Mouse (Mus musculus) neural tube, embryonic 12.5 days (tissue): ENCODE measurements around the gene Arhgdia. TPM values are rescaled to one million over a fixed set of nuclear protein-coding genes. Genes with fewer than 3 reads are reported as not detected.
"Not testable (repeated sequence)": the region's sequence is repeated elsewhere in the genome, so short reads cannot be mapped to it uniquely, and the experiment has no call there.

Experiments
- ATAC-seq: fragments of 200-750 bp; cut with Nextera tagmentation; 2 replicates; pipeline ENCODE4 v1.8.0; 2017; ENCODE audit warnings: low read depth, mild to moderate bottlenecking, moderate TSS enrichment, moderate library complexity; ENCODE audit not compliant: low FRiP score
- H3K27ac ChIP-seq: fragments of 300-500 bp; sonication (generic); 2 replicates; pipeline ENCODE4 v1.5.1; 2016
- H3K27me3 ChIP-seq: fragments of 300-500 bp; sonication (generic); replicated peaks from 2 replicates; pipeline ENCODE4 v1.6.1; 2016; ENCODE audit warnings: mild to moderate bottlenecking
- H3K36me3 ChIP-seq: fragments of 300-500 bp; sonication (generic); 2 replicates; pipeline ENCODE4 v1.6.1; 2016; ENCODE audit warnings: mild to moderate bottlenecking
- H3K4me1 ChIP-seq: fragments of 300-500 bp; sonication (generic); 2 replicates; pipeline ENCODE4 v1.6.1; 2016
- H3K4me2 ChIP-seq: fragments of 300-500 bp; sonication (generic); replicated peaks from 2 replicates; pipeline ENCODE4 v1.6.1; 2016; ENCODE audit warnings: mild to moderate bottlenecking
- H3K4me3 ChIP-seq: fragments of 300-500 bp; sonication (generic); 2 replicates; pipeline ENCODE4 v1.5.1; 2016
- H3K9ac ChIP-seq: fragments of 300-500 bp; sonication (generic); 2 replicates; pipeline ENCODE4 v1.6.1; 2016; ENCODE audit warnings: mild to moderate bottlenecking
- H3K9me3 ChIP-seq: fragments of 300-500 bp; sonication (generic); 2 replicates; pipeline ENCODE4 v1.6.1; 2016; ENCODE audit warnings: mild to moderate bottlenecking
- WGBS: fragments of 180-500 bp; shearing (Covaris S2); methylation state at CpG from one replicate; pipeline ENCODE4 v1.1.7; 2016; 5-methylcytosine and 5-hydroxymethylcytosine counted together
- polyA plus RNA-seq: library from polyadenylated mRNA; unstranded; fragments of >200 nt; fragmentation: Nextera tagmentation; extraction: Ambion mirVana; gene quantifications from 2 replicates; pipeline ENCODE4 v1.2.1, GENCODE M21; 2016

Gene Arhgdia
- polyA plus RNA-seq, 1 experiment from 2014 or later = 606 TPM

DNA sequence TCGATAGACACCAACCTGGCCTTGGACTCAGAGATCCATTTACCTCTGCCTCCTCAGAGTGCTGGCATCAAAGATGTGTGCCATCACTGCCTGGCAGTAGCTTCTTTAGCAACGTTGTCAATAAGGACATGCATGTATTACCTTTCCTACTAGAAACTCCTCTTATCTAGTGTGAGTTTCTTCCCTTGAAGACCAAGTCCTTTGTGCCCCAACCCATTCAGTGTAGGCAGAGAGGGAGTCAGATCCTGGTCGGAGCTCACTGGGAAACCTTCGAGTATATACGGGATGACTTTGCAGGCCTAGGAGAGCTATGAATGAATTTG is 7.2 kb downstream of the Arhgdia start:
- Histone ChIP-seq H3K4me3 (0 out of 2 replicates have a peak overlapping the region, but pooled peaks have one; percentile 98), H3K4me2 (peak overlapping the region; percentile 94), H3K27ac (no peak overlapping the region), H3K27me3 (no peaks in the 10 kb centered on the region), H3K9me3 (no peaks in the 10 kb centered on the region), H3K9ac (peak overlapping the region; percentile 77; the same call in 1 of the 2 replicates), H3K36me3 (peaks cover 38% of the 10 kb centered on the region), H3K4me1 (peaks cover 37% of the 10 kb centered on the region)
- 53% methylated on average over 5 of the region's 5 CpGs for WGBS
- ATAC-seq = no peak

DNA sequence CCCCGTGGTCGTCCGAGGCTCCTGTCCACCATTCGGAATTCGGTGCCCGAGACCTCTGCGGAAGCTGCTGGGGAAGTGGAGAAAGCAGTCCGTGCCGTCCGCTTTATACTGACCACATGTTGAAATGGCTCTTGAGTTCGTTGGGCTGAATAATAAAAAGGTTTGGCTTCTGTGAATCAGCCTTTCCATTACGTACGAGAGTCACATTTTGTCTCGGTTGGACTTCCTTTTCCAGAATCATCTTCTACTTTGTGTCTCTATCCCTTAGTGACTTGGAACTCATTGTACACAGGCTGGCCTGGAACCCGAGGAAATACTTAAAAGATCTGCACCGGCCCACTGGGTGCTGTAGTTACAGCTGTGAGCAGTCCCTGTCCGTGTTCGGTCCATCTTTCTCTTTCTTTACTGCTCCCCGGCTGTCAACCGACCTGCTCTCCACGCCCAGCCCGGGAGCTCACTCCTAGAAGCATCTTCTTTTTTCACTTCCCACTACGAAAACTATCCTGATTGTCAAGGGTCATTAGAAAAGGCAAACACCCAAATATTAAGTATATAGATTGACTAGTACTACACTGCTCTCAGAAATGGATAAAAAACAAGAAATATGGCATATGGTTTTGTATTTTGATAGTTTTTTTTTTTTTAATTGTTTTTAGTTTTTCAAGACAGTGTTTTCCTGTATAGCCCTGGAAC is 7.7 kb downstream of the Arhgdia start:
- H3K9me3 ChIP-seq = no peaks in the 10 kb centered on the region
- ATAC-seq = no peak; the same call in 1 of the 2 replicates
- H3K27ac ChIP-seq = peak overlapping the region; percentile 76; the same call in 1 of the 2 replicates
- H3K9ac ChIP-seq = peak overlapping the region; percentile 77
- peak overlapping the region; percentile 98 for H3K4me3 ChIP-seq
- peaks cover 31% of the 10 kb centered on the region for H3K4me1 ChIP-seq
- H3K27me3 ChIP-seq = no peaks in the 10 kb centered on the region
- peaks cover 35% of the 10 kb centered on the region for H3K36me3 ChIP-seq
- peak overlapping the region; percentile 94 for H3K4me2 ChIP-seq
- under 1% methylated on average over 23 of the region's 23 CpGs for WGBS

DNA sequence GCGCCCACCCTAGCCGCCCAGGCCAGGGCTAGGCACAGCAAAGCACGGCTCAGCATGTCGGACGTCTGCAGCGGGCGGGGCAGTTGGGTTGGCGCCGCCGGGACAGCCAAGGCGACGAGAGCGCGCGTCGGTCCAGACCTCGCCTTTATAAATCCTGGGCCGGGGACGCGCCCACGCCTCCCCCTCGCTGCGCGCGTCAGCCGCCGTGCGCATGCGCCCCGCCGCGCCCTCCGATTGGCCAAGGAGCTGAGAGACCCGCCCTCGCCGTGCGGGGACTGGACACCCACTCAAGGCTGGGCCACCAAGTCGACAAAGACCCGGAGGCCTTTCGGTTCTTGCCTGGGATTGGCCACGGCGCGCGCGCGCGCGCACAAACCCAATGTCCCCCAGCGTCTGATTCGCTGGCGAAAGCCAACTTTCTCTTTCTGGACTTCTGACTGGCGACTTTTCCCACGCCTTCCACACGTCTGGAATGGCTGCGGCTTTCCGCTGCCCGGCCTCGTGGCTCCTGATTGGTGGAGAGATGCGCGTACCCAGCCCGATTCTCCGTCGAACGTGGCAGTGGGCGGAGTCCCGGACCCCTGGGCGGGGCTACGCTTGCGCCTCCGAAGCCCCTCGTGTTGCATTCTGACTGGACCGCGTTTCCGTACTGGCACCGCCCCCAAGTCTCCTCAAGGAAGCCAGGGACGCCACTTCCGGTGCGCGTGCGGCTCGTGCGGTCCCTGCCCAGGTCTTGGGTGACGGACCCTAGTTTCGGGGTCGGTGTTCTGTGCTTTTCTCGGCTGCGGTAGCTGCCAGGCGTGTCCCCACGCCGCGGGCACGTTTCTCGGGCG is 8.5 kb downstream of the Arhgdia start, which contains the start of gene P4hb:
Gene P4hb, minus strand, starts transcription at position 502 of the 833 bp plus-strand sequence.
- peak within 1 kb of the TSS; percentile 76 for H3K27ac ChIP-seq
- WGBS = under 1% methylated on average over 90 of the region's 94 CpGs
- peaks cover 35% of the 10 kb centered on the region for H3K36me3 ChIP-seq
- H3K4me2 ChIP-seq = peak within 1 kb of the TSS; percentile 94
- H3K9me3 ChIP-seq = no peaks in the 10 kb centered on the region
- peak within 1 kb of the TSS; percentile 98 for H3K4me3 ChIP-seq
- peak; percentile 97 for ATAC-seq
- no peaks in the 10 kb centered on the region for H3K27me3 ChIP-seq
- peak within 1 kb of the TSS; percentile 96 for H3K9ac ChIP-seq
- H3K4me1 ChIP-seq = peaks cover 25% of the 10 kb centered on the region

DNA sequence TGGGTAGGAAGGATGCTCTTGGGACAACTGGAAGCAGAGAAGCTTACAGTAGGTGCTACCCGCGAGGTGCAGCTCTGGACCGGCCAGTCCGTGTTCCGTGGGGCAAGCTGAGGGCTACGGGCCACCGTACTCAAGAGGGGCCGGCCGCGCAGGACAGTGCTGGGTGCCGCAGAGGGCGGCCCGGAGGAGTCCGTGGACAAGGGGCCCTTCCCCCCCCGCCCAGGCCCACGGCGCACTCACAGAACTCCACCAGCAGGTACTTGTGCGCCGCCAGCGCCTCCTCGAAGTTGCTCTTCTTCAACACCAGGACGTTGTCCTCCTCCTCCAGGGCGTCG is 9.0 kb downstream of the Arhgdia start:
- under 1% methylated on average over 23 of the region's 24 CpGs for WGBS
- peaks cover 35% of the 10 kb centered on the region for H3K36me3 ChIP-seq
- peak overlapping the region; percentile 98 for H3K4me3 ChIP-seq
- H3K9ac ChIP-seq = peak overlapping the region; percentile 96
- peak; percentile 49 for ATAC-seq
- no peaks in the 10 kb centered on the region for H3K9me3 ChIP-seq
- H3K4me1 ChIP-seq = peaks cover 25% of the 10 kb centered on the region
- H3K27me3 ChIP-seq = no peaks in the 10 kb centered on the region
- H3K4me2 ChIP-seq = peak overlapping the region; percentile 94
- peak overlapping the region; percentile 72; the same call in 1 of the 2 replicates for H3K27ac ChIP-seq

DNA sequence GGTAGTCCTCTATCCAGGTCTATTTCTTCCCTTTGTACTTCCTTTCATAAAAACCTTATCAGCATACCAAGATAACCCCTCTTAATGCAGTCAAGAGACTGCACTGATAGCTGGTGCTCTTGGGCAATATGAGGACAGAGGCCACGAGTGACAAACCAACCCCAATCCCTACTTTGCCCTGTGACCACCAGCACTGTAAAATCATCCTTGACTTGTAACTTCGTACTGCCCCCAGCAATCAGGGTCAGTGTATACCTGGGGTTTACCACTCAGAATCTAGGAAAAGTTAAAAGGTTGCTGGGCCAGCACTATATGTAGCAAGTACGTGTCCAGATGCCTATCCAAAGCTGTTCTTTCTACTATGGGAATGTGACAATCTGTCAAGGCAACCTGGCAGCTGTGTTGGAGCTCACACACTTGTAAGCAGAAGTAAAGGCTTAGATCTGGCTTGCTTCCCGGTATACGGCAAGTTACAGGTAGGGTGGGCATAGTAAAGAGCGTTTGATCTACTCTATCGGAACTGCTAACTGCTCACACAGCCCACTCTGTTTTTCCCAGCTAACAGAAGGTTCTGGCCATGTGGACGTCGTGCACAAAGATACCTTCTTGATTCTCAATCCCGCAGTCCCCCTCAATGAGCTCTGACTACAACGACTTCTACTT is 9.5 kb downstream of the Arhgdia start:
- H3K4me1 ChIP-seq = peaks cover 25% of the 10 kb centered on the region
- H3K27me3 ChIP-seq = no peaks in the 10 kb centered on the region
- peaks cover 39% of the 10 kb centered on the region for H3K36me3 ChIP-seq
- peak overlapping the region; percentile 94 for H3K4me2 ChIP-seq
- ATAC-seq = no peak
- no peaks in the 10 kb centered on the region for H3K9me3 ChIP-seq
- H3K4me3 ChIP-seq = peak overlapping the region; percentile 98
- WGBS = 18% methylated on average over 11 of the region's 11 CpGs
- H3K27ac ChIP-seq = 0 out of 2 replicates have a peak overlapping the region, but pooled peaks have one; percentile 72
- H3K9ac ChIP-seq = peak overlapping the region; percentile 96

DNA sequence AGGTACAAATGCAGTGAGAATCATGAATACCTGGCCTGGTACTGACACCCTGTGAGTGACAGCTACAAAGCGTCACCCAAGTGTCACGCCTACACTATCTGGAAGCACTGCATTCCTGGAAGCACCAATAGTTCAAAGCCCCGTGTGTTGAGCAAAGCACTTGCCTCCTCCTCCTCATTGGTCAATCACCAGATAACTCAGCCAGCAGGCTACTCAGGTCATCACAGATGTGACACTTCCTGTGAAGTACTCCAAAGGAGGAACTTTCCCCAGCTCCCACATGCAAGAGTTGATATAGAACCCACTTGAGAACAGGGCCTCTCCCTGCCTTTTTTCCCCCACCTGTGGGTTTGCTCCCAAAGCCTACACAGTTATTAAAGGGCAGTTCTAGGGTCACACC is 10.3 kb downstream of the Arhgdia start:
- Histone ChIP-seq H3K27me3 (no peaks in the 10 kb centered on the region), H3K36me3 (peaks cover 46% of the 10 kb centered on the region), H3K4me3 (peak overlapping the region; percentile 98; the same call in 1 of the 2 replicates), H3K9me3 (no peaks in the 10 kb centered on the region), H3K27ac (no peak overlapping the region), H3K4me2 (peak overlapping the region; percentile 94), H3K9ac (peak overlapping the region; percentile 45; the same call in 1 of the 2 replicates), H3K4me1 (peaks cover 25% of the 10 kb centered on the region)
- WGBS = 81% methylated on average over 3 of the region's 3 CpGs
- ATAC-seq = no peak

DNA sequence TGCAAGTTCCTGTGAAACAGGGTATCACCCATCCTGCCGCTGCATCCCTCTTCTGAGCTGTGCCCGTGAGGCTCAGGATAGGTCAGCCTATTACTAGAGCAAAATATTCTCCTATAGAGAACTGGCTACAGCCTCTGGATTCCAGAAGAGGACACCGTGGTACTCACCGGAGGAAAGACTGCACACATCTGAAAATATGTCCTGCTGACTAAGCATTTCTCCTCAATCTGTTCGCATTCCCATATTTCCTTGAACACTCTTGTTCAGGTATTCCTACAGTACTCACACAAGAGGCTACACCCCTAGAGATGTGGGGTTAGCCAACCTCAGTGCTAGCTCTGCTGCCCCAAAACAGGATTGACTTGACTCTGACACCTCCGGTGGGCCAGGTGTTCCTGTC is 13.1 kb downstream of the Arhgdia start:
- peaks cover 15% of the 10 kb centered on the region for H3K4me1 ChIP-seq
- H3K27me3 ChIP-seq = no peaks in the 10 kb centered on the region
- H3K9me3 ChIP-seq = no peaks in the 10 kb centered on the region
- 95% methylated on average over 6 of the region's 6 CpGs for WGBS
- no peak overlapping the region; the same call in 1 of the 2 replicates for H3K4me3 ChIP-seq
- H3K36me3 ChIP-seq = peaks cover 72% of the 10 kb centered on the region
- no peak overlapping the region for H3K9ac ChIP-seq
- no peak overlapping the region for H3K27ac ChIP-seq
- H3K4me2 ChIP-seq = no peak overlapping the region
- no peak for ATAC-seq

DNA sequence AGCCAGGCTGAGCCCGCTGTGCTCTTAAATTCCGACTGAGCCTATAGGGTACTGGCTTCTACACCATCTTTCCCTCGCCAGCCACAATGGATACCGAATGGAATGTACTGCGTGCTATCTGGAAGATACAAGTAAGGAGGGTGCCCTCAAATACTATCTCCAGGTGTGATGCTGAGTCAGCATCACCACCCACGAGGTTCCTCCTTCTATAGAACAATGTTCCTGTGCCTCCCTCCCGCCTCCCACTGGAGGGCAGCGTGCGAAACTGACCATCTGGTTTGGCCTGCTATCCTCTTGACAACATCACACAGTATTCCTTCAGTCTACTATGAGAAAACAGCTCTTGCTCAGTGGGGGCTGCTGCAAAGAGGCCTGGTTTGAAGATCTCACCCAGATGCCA is 16.3 kb downstream of the Arhgdia start:
- Histone ChIP-seq H3K4me1 (no peaks in the 10 kb centered on the region), H3K27ac (no peak overlapping the region), H3K9me3 (no peaks in the 10 kb centered on the region), H3K4me2 (no peak overlapping the region), H3K27me3 (no peaks in the 10 kb centered on the region), H3K4me3 (no peak overlapping the region), H3K36me3 (peaks cover 91% of the 10 kb centered on the region), H3K9ac (no peak overlapping the region)
- WGBS = 85% methylated on average over 9 of the region's 9 CpGs
- no peak for ATAC-seq

DNA sequence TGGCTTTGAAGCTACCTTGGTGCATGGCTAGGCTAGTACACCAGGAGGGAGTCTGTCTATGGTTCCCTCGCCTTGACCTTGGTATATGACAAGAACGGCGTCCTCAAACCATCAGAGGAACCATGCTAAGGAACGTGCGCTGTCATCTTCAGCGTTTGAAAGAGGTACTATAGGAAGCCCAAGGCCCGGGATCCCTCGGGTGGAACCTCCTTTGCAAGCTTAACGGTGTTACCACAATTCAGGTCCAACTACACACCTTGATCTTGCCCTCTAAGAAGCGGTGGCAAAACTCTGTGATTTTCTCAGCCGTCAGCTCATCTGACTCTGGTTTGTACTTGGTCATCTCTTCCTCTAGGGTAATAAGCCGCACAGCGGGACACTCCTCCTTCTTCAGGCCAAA is 18.5 kb downstream of the Arhgdia start:
- Histone ChIP-seq H3K27me3 (no peaks in the 10 kb centered on the region), H3K36me3 (peaks cover 90% of the 10 kb centered on the region), H3K4me1 (no peaks in the 10 kb centered on the region), H3K27ac (no peak overlapping the region), H3K4me2 (no peak overlapping the region), H3K9ac (no peak overlapping the region), H3K4me3 (no peak overlapping the region), H3K9me3 (0 out of 2 replicates have a peak, but pooled peaks cover under 1% of the 10 kb centered on the region)
- ATAC-seq = no peak
- 95% methylated on average over 13 of the region's 13 CpGs for WGBS

DNA sequence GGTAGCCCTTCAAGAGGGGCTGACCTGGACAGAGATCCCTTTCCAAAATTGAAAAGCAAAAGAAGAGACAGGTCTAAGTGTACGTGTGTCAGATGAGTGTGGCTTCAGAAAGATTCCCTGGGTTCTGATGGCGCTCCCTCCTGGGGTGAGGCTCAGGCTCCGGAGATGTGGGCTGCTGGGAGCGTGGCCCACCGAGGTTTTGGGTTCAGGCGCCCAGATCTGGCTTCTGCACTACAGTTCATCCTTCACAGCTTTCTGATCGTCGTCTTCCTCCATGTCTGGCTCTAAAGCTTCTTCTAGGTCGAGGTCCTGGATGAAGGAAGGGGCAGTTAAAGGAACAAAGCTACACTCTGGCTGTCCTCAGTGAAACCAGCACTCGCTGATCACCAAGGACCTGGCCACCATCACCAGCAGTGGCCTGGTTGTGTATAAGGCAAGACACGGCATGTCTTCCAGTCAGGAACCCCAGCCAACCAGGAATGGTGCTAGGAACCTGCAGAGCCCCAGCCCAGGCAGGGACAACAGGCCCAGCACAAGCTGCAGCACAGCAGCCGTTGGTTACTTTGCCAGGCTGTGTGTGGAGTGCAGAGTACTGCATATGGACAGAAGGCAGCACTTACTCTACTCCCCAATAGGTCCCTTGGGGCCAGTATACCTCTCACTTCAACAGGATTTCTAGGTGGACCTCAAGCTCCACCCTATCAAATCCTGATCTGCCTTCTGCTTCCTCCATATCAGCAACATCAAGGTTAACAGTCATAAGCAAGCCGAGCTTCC is 20.3 kb downstream of the Arhgdia start:
- no peak for ATAC-seq
- Histone ChIP-seq H3K4me3 (no peak overlapping the region), H3K36me3 (peaks cover 73% of the 10 kb centered on the region), H3K4me2 (no peak overlapping the region), H3K27ac (no peak overlapping the region), H3K27me3 (no peaks in the 10 kb centered on the region), H3K9me3 (0 out of 2 replicates have a peak, but pooled peaks cover 11% of the 10 kb centered on the region), H3K4me1 (no peaks in the 10 kb centered on the region), H3K9ac (no peak overlapping the region)
- 93% methylated on average over 13 of the region's 13 CpGs for WGBS

DNA sequence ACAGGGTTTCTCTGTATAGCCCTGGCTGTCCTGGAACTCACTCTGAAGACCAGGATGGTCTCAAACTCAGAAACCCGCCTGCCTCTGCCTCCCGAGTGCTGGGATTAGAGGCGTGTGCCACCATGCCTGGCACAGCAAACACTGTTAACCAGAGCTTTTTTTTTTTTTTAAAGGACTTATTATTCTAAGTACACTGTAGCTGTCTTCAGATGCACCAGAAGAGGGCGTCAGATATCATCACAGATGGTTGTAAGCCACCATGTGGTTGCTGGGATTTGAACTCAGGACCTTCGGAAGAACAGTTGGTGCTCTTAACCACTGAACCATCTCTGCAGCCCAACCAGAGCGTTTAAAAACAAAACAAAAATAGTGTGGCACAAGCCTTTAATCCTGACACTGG is 22.6 kb downstream of the Arhgdia start:
- not testable (repeated sequence) for H3K9ac ChIP-seq, H3K27me3 ChIP-seq, ATAC-seq, H3K27ac ChIP-seq, H3K4me3 ChIP-seq, H3K4me2 ChIP-seq, H3K4me1 ChIP-seq
- Histone ChIP-seq H3K9me3 (0 out of 2 replicates have a peak, but pooled peaks cover 11% of the 10 kb centered on the region), H3K36me3 (peaks cover 51% of the 10 kb centered on the region)
- WGBS = 87% methylated on average over 6 of the region's 6 CpGs
